Mouse (Mus musculus) heart, postnatal 36 days (tissue): Measurements from ENCODE around the gene Atf4. TPM values are rescaled to one million over a fixed set of nuclear protein-coding genes. Genes with fewer than 3 reads are reported as not detected.

ENCODE experiments used
- DNase-seq, 2 experiments: peaks; one replicate each; pipeline ENCODE4 v3.0.0; 2021 to 2022
- intact Hi-C: fragments of 180-260 bp; cut with DNase I; formaldehyde crosslinking; loops from one replicate; pipeline ENCODE4 v1.15.1; 2025
- total RNA-seq, 2 experiments: library from RNA; stranded (reverse); gene quantifications; 2 replicates each; pipeline ENCODE4 v1.2.3; 2021

Gene Atf4
- total RNA-seq, 2 experiments from 2014 or later = 65.2 to 75.8 TPM

- DNase-seq = no peak
- intact Hi-C loops = no loop called here
Measured at GRCm38 (mm10) chr15:80248135-80248534, 6.8 kb upstream of the Atf4 start.

DNA sequence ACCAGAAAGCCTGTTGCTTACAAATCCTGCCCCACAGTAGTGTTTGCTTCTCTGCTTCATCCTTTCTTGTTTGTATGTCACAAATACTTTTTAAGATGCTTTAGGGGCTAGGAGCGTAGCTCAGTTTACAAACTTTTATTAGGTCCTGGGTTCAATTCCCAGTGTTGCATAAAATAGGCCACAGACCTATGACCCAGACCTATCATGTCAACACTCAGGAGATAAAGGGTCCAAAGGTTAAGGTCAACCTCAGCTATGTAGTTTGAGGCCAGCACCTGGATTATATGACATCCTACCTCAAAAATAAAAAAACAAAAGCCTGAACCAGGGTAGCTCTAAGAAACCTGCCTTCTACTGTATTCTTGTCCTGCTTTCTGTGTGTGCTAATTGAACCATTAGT is 6.4 kb upstream of the Atf4 start:
- intact Hi-C loops = no loop called here
- DNase-seq = no peak

GRCm38 (mm10) chr15:80249672-80250071 is 5.3 kb upstream of the Atf4 start:
- intact Hi-C loops = no loop called here
- DNase-seq = no peak

- DNase-seq = no peak
- intact Hi-C loops = no loop called here
Measured at GRCm38 (mm10) chr15:80250586-80250985, 4.4 kb upstream of the Atf4 start.

GRCm38 (mm10) chr15:80253530-80253929 is 1.5 kb upstream of the Atf4 start:
- intact Hi-C loops = no loop called here
- no peak for DNase-seq

DNA sequence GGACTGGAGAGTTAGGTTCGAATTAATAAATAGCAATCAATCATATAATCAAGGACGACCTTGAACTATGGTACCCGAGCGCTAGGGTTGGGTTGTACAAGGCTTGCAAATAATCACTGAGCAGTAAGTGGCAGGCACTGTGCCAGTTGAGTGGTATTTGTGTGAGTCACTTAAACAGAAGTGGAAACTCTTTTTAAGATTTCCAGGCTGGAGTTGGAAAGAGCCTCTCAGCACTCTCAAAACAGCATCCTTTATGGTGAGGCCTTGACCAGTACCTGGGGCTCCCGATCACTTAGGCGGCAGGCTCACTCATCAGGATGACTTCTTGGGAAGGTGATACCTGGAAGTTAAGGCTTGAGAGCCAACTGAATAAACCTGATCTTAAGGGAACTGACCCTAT is 777 bp upstream of the Atf4 start:
- intact Hi-C loops = loop anchor here (2.0 kb wide), 1 partner anchor 119 kb away; no protein-coding TSS in a partner anchor
- peak in 1 of 2 experiments; percentile 24 for DNase-seq

DNA sequence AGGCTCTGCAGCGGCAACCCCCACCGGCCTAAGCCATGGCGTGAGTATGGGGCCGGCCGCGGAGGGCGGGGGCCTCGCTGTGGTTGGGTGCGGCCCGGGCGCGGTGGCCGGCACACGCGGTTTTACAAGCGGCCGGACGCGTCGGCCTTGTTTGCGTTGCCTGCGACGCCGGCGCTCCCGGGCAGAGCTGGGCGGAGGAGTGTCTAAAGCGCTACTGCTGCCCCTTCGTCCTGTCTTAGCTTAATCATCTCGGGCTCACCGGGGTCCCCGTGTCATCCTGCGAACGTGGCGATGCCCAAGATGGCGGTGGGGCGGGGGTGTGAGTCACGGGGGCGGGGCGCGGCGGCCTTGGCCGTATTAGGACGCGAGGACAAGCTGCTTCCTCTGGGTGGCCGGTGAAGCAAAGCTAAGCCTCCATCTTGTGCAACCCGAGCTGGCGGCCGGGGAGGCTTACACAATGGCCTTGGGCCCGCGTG is 700 bp downstream of the Atf4 start:
- DNase-seq = peak; percentile 81 to 85
- intact Hi-C loops = loop anchor here (1.0 to 5.0 kb wide), 3 partner anchors 21 to 547 kb away; partner anchors contain the start of gene Mief1

DNA sequence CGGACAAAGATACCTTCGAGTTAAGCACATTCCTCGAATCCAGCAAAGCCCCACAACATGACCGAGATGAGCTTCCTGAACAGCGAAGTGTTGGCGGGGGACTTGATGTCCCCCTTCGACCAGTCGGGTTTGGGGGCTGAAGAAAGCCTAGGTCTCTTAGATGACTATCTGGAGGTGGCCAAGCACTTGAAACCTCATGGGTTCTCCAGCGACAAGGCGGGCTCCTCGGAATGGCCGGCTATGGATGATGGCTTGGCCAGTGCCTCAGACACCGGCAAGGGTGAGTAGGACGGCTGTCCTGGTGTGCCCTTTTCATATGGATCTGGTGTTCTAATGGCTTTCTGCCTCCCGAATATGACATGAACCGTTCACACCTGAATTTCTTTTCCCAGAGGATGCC is 1.3 kb downstream of the Atf4 start:
- DNase-seq = no peak
- intact Hi-C loops = loop anchor here (5.0 kb wide), 1 partner anchor 546 kb away; no protein-coding TSS in a partner anchor

DNA sequence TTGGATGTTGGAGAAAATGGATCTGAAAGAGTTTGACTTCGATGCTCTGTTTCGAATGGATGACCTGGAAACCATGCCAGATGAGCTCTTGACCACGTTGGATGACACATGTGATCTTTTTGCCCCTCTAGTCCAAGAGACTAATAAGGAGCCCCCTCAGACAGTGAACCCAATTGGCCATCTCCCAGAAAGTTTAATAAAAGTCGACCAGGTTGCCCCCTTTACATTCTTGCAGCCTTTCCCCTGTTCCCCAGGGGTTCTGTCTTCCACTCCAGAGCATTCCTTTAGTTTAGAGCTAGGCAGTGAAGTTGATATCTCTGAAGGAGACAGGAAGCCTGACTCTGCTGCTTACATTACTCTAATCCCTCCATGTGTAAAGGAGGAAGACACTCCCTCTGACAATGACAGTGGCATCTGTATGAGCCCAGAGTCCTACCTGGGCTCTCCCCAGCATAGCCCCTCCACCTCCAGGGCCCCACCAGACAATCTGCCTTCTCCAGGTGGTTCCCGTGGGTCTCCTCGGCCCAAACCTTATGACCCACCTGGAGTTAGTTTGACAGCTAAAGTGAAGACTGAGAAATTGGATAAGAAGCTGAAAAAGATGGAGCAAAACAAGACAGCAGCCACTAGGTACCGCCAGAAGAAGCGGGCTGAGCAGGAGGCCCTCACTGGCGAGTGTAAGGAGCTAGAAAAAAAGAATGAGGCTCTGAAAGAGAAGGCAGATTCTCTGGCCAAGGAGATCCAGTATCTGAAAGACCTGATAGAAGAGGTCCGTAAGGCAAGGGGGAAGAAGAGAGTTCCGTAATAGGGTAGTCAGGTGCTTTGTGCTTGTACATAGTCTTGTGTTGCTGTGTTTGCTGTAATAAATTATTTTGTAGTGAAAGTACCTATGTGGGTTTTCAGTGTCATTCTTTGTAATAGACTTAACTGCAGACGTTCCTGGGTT is 1.9 kb downstream of the Atf4 start:
- no peak for DNase-seq
- intact Hi-C loops = loop anchor here (5.0 kb wide), 1 partner anchor 545 kb away; no protein-coding TSS in a partner anchor

- no peak for DNase-seq
- intact Hi-C loops = loop anchor here (5.0 kb wide), 1 partner anchor 545 kb away; no protein-coding TSS in a partner anchor
Measured at GRCm38 (mm10) chr15:80257602-80258239, 2.7 kb downstream of the Atf4 start.

GRCm38 (mm10) chr15:80258240-80259170 is 3.5 kb downstream of the Atf4 start:
- DNase-seq = peak in 1 of 2 experiments; percentile 13
- intact Hi-C loops = loop anchor here (5.0 kb wide), 1 partner anchor 544 kb away; no protein-coding TSS in a partner anchor

DNA sequence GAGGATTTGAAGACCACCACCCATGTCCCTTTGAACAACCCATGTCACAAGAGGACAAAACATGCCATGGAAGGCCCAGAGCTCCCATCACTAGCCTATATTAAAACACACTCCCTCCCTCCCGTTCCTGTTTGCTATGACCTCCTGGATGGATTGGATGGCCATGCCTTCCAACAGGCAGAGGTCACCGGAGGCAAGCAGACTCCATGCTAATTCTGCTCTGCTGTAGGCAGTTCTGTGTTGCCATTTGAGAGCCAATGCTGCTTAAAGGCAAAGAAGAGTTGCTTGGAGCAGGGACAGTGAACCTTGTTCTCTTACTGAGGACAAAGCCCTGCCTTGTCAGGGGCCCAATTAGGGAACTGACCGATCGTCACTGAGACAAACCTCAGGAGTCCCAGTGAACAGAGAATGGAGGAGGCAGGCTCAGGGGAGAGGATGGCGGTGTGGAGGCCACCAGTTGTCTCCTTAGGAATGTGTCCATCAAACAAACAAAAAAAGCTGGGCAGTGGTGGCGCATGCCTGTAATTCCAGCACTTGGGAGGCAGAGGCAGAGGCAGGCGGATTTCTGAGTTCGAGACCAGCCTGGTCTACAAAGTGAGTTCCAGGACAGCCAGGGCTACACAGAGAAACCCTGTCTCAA is 4.5 kb downstream of the Atf4 start:
- intact Hi-C loops = loop anchor here (5.0 to 10.0 kb wide), 3 partner anchors 32 to 685 kb away; partner anchors contain the start of gene Adsl
- DNase-seq = no peak

- peak; percentile 83 to 91 for DNase-seq
- intact Hi-C loops = loop anchor here (5.0 to 10.0 kb wide), 2 partner anchors 33 to 684 kb away; partner anchors contain the start of gene Adsl
Measured at GRCm38 (mm10) chr15:80260677-80261076, 5.7 kb downstream of the Atf4 start.

GRCm38 (mm10) chr15:80261100-80261499 is 6.1 kb downstream of the Atf4 start:
- intact Hi-C loops = loop anchor here (5.0 to 10.0 kb wide), 2 partner anchors 34 to 684 kb away; partner anchors contain the start of gene Adsl
- DNase-seq = no peak

GRCm38 (mm10) chr15:80263610-80264575 is 8.9 kb downstream of the Atf4 start, which contains the start of gene Rps19bp1:
Gene Rps19bp1 (minus strand): TSS chr15:80264315.
- intact Hi-C loops = loop anchor here (5.0 to 10.0 kb wide), 2 partner anchors 37 to 681 kb away; partner anchors contain the start of gene Adsl

DNA sequence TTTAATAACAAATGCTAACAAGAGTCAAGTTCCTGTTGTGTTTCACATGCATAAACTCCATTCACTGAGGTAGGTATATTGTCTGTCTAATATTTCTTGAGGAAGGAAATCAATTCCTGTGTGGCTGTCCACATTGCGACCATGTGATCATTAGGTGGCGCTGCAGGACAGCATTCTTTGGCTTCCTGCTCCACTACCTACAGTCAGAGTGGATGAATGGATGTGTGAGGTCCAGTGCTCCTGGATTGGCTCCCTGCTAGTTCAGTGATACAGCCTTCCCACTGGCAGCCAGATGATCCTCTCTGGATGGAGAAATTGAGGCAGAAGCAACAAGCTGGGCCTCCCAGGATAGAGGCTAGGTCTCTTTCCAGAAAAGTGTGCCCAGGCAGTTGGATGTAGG is 11.3 kb downstream of the Atf4 start:
- intact Hi-C loops = loop anchor here (1.0 to 10.0 kb wide), 4 partner anchors 15 to 679 kb away; partner anchors contain the start of gene Adsl
- DNase-seq = peak in 1 of 2 experiments; percentile 76

More at GRCm38 (mm10) chr15:80263610-80264575, 8.9 kb downstream of the Atf4 start, which contains the start of gene Rps19bp1:
- peak; percentile 87 for DNase-seq

DNA sequence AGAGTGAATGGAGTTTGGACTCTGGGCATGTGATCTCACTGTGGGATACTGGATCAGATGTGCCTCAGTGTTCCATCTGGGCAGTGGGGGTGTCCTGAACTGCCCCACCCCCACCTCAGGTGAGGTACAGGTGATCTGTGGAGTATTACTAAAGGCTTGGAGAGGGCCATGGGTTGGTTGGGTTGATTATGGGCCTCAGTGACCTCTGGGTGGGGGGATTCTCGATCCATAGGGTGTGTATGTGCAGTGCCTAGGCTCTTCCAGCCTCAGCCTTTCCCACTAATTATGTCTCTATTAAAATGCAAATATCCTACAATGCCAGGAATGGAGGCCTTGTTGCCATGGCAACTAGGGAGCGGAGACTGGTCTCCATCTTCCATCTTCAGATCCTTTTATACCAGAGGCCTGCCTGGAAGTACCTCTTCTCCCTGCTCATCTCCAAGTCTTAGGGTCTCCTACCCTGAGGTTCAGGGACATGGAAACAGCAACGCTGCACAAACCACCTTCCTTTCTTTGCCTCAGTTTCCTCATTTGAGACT is 16.9 kb downstream of the Atf4 start:
- no peak for DNase-seq
- intact Hi-C loops = no loop called here
